In genomic region chr4:95507141-95507945, GRCm38 (mm10) we compare ENCODE assay signal across 10 mouse cellular contexts. TPM values are rescaled to one million over a fixed set of nuclear protein-coding genes. Genes with fewer than 3 reads are reported as not detected.
DNase-seq lines count a peak whose midpoint lies in the region; ATAC-seq and TF ChIP-seq lines count a peak whose summit lies in the region.
"Had no signal": no experiment of that assay in that cellular context is flagged by ENCODE, and none has a peak within 500 bp of the region (broad histone marks: within the 10 kb centered on the region; RNA-seq: fewer than 3 reads in every experiment).

No protein-coding gene starts in this region.

- H3K36me3 ChIP-seq in hindbrain, postnatal 0 days (ENCODE audit: insufficient read depth, low read length): no peaks in the 10 kb centered on the region

- peak; percentile 20 for DNase-seq in gastrocnemius, adult 2 months
- no peak for DNase-seq in gastrocnemius, adult 8-10 months (ENCODE audit: low spot score in 2 of 2)
- peak; percentile 15 to 26 for DNase-seq in adrenal gland, adult 18-20 months (ENCODE audit: low spot score in 2 of 2)
- peak; percentile 60 for DNase-seq in hindbrain, postnatal 0 days (ENCODE audit: low spot score)
- DNase-seq in T-cell, adult 2 months (ENCODE audit: low spot score): no peak
- no peak for DNase-seq in testis, postnatal 14 days (ENCODE audit: low spot score)
- DNase-seq: heart, adult 18-20 months had no signal

- TF ChIP-seq CTCF in gastrocnemius, adult 2 months (IDR thresholded peaks at IDR 0.05): no peak
- no peak for TF ChIP-seq CTCF in hindbrain, postnatal 0 days (IDR thresholded peaks at IDR 0.05; ENCODE audit: low read depth)

- 59% methylated on average over 7 of the region's 7 CpGs for WGBS in hindbrain, postnatal 0 days

- ATAC-seq in hindbrain, postnatal 0 days: peak; percentile 69
- ATAC-seq in megakaryocyte progenitor cell, adult 5-6 weeks (replicated peaks; ENCODE audit: poor library complexity): peak; percentile 76
- ATAC-seq in granulocyte monocyte progenitor cell, adult 5-6 weeks (replicated peaks; ENCODE audit: poor library complexity, severe bottlenecking): no peak

- no peak overlapping the region for H3K27ac ChIP-seq in gastrocnemius, adult 2 months
- H3K27ac ChIP-seq in hindbrain, postnatal 0 days: no peak overlapping the region

- H3K4me3 ChIP-seq in gastrocnemius, adult 2 months: no peak overlapping the region
- H3K4me3 ChIP-seq in hindbrain, postnatal 0 days (ENCODE audit: low read length): no peak overlapping the region
- H3K4me3 ChIP-seq: megakaryocyte, embryonic 14.5 days had no signal

- H3K27me3 ChIP-seq in hindbrain, postnatal 0 days (ENCODE audit: insufficient read depth, low read length): no peaks in the 10 kb centered on the region
- H3K27me3 ChIP-seq: megakaryocyte, embryonic 14.5 days had no signal

- no peak overlapping the region for H3K9ac ChIP-seq in hindbrain, postnatal 0 days (replicated peaks; ENCODE audit: low read length)

- no peaks in the 10 kb centered on the region for H3K9me3 ChIP-seq in hindbrain, postnatal 0 days (ENCODE audit: low read length)
- H3K9me3 ChIP-seq: megakaryocyte, embryonic 14.5 days had no signal

- H3K4me1 ChIP-seq in hindbrain, postnatal 0 days (ENCODE audit: insufficient read depth, low read length): no peaks in the 10 kb centered on the region
- H3K4me1 ChIP-seq: megakaryocyte, embryonic 14.5 days had no signal

- intact Hi-C loops in gastrocnemius, adult 2 months (cut with DNase I): no loop called here

- H3K4me2 ChIP-seq in hindbrain, postnatal 0 days (ENCODE audit: low read depth, low read length): no peak overlapping the region

RNA-seq across cellular contexts. Expression of gene Fggy, which starts 50.0 kb away (rescaled TPM):
- 10 to 100 TPM in 1 of 2 experiments, 1 to 10 TPM in 1; 8.8 to 11.0 TPM for total RNA-seq in gastrocnemius, adult 2 months (2021)
- total RNA-seq in gastrocnemius, adult 8-10 months (2022): 10 to 100 TPM in 3 of 4 experiments, 1 to 10 TPM in 1; 8.5 to 16.5 (median 12.4) TPM
- total RNA-seq in adrenal gland, adult 18-20 months (2021): 10 to 100 TPM; 37.6 to 72.7 TPM
- total RNA-seq in hindbrain, postnatal 0 days (2014; rRNA removed): 4.1 and 7.0 TPM in 2 replicates
- polyA plus RNA-seq in hindbrain, postnatal 0 days (2015; fragmentation: Nextera tagmentation; extraction: Ambion mirVana): 7.1 and 7.6 TPM in 2 replicates
- 7.3 and 9.5 TPM in 2 replicates for total RNA-seq in megakaryocyte progenitor cell, adult 5-6 weeks (2015)
- total RNA-seq in megakaryocyte progenitor cell, adult 5-6 weeks (2017): 8.3 and 10.1 TPM in 2 replicates
- total RNA-seq in granulocyte monocyte progenitor cell, adult 5-6 weeks (2014; fragmentation: Nextera tagmentation): 9.1 and 15.5 TPM in 2 replicates
- 7.1 and 9.0 TPM in 2 replicates for total RNA-seq in granulocyte monocyte progenitor cell, adult 5-6 weeks (2017)

Comparison
In these comparisons a context has a peak if more than half of its experiments do, and no peak if none do; other contexts are left out.
1. DNase-seq: peak in gastrocnemius, adult 2 months (single experiment), adrenal gland, adult 18-20 months (2 of 2) and hindbrain, postnatal 0 days (single experiment); none in gastrocnemius, adult 8-10 months (0 of 2), T-cell, adult 2 months (single experiment) and testis, postnatal 14 days (single experiment).